Mouse (Mus musculus) brain, embryonic 14.5 days (tissue): ENCODE measurements around the gene Saa4. TPM values are rescaled to one million over a fixed set of nuclear protein-coding genes. Genes with fewer than 3 reads are reported as not detected.
A peak's percentile ranks its signal among the peaks of the same experiment; 100 is the strongest.
"Not testable (repeated sequence)": the region's sequence is repeated elsewhere in the genome, so short reads cannot be mapped to it uniquely, and the experiment has no call there.

Experiments used
- DNase-seq: peaks from one replicate; pipeline ENCODE4 v3.0.0-alpha.2; 2011; ENCODE audit warnings: low read depth
- CTCF ChIP-seq: fragments of 200-500 bp; IDR thresholded peaks from 2 replicates; pipeline ENCODE4 v1.5.1; 2012; ENCODE audit warnings: inconsistent platforms, mild to moderate bottlenecking, moderate library complexity, borderline replicate concordance; ENCODE audit not compliant: insufficient read depth, insufficient read length; ENCODE audit errors: extremely low read depth
- POLR2A ChIP-seq: fragments of 200-500 bp; IDR thresholded peaks from 2 replicates; pipeline ENCODE4 v1.6.1; 2012; ENCODE audit warnings: mild to moderate bottlenecking, inconsistent platforms, borderline replicate concordance; ENCODE audit not compliant: poor library complexity, insufficient read depth, insufficient read length, severe bottlenecking; ENCODE audit errors: extremely low read depth
- polyA plus RNA-seq: library from polyadenylated mRNA; depleted of rRNA; stranded (reverse); fragments of >200 nt; gene quantifications from 2 replicates; pipeline ENCODE4 v1.2.3, GENCODE M21; 2012; rRNA removed

Saa4 gene
- not detected in 2 replicates for polyA plus RNA-seq

DNA sequence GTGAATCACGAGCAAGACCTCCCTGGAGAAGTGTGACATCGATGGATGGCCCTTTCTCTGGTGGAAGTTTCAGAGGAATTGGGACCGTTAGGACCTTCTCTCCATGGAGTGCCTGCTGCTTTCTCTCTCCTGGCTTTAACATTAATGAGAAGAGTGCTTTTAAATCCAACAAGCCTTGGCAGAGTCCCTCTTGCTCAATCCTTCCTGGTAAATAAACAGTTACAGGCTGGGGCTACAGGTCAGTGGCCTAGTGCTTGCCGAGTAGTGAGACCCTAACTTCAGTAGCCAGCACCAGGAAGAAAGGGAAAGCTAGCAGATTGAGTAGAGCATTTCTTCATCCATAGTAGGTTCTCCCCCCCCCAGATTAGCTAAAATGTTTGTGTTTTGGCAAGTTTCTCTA, at the start of gene Saa4:
Saa4 (minus strand) TSS at position 146 of the 400 bp plus-strand sequence.
- no peak for DNase-seq
- TF ChIP-seq CTCF (no peak), POLR2A (no peak)

DNA sequence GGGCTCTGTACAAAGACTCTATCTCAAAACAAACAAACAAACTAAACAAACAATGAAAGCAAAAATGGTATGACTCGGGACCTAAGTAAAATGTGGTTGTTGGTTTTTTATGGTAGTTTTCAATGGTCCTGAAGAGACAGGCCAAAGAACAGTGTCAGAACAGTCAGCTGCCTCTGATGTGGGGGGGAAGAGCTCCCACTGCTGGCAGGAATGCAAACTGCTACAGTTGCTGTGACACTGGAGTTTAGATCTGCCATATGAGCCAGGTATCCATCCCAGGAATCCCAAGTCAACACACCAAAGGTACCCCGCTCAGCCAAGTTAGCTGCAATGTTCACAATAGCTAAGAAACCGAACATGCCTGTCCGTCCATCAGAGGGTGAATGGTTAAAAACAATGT, 38.3 kb upstream of the Saa4 start:
- DNase-seq, result peak; percentile 71
- TF ChIP-seq POLR2A (no peak), CTCF (peak; percentile 95)

DNA sequence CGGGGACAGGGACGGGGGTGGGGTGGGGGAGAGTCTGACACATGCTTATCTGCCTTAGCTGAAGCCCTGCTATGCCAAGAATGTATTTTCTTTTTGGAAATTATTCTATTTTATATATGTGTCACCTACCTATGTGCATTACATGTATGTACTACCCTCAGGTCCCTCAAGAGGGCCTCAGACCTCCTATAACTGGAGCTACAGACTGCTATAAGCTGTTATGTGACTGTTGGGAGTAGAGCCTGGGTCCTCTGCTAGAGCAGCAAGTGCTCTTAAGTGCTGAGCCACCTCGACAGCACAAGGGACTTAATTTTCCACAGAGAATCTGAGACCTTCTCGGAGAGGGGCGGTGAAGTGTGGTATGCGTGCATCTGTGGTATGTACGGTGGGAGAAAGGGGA, 36.0 kb upstream of the Saa4 start:
- TF ChIP-seq CTCF, result no peak
- no peak for TF ChIP-seq POLR2A
- no peak for DNase-seq

DNA sequence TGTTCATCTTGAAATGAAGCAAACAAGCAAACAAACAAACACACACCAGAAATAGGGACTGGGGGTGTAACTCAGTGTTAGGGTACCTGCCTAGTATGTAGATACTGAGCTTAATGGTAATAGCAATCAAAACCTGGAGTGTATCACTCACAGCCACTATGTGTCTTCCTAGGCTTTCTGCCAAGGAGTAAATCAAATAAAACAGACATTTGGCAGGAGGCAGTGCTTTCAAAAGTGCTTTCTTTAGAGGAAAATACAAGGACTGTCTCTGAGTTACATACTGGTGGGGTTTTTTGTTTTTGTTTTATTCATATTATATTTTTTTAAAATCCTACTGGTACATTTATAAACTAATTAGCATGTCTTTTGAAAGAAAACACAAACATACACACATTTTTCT, 35.0 kb upstream of the Saa4 start:
- no peak for DNase-seq
- TF ChIP-seq CTCF (no peak), POLR2A (no peak)

DNA sequence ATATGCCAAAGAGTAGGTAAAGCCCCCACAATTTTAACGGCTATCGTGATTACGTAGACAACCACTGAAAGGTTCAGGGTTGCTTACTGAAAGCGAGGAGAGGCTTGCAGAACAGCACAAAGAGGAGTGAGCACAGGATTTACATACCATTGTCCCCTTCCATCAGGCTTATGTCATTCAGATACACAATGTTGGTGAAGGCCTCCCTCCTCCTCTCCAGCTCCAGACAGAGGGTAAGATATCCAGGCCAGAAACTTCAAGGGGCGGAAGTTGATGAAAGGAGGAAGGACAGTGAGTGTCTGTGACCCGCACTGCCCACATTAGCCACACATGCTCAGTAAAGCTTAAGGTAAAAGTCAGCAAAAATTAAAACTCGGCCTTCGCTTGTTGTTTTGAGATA, 32.3 kb upstream of the Saa4 start:
- no peak for DNase-seq
- no peak for TF ChIP-seq CTCF
- TF ChIP-seq POLR2A, result no peak

DNA sequence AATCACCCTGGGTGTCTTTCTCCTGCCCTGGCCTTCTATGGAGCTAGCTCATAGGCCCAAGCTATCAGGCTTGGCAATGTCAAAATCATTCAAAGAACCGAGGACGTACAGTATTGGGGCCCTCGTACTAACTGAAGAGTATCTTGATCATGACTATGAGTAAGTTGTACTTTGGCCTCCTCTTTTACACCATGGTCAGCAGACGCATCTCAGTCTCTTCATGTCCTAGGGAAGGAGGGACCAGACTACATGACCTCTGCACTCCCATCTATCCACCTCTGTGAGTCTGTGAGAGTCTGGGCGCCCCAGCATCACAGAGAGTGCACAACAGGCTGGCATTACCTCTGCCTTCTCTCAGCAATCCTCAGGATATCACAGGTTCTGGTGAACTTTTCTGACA, 30.2 kb upstream of the Saa4 start:
- DNase-seq, result no peak
- TF ChIP-seq POLR2A, result no peak
- no peak for TF ChIP-seq CTCF

DNA sequence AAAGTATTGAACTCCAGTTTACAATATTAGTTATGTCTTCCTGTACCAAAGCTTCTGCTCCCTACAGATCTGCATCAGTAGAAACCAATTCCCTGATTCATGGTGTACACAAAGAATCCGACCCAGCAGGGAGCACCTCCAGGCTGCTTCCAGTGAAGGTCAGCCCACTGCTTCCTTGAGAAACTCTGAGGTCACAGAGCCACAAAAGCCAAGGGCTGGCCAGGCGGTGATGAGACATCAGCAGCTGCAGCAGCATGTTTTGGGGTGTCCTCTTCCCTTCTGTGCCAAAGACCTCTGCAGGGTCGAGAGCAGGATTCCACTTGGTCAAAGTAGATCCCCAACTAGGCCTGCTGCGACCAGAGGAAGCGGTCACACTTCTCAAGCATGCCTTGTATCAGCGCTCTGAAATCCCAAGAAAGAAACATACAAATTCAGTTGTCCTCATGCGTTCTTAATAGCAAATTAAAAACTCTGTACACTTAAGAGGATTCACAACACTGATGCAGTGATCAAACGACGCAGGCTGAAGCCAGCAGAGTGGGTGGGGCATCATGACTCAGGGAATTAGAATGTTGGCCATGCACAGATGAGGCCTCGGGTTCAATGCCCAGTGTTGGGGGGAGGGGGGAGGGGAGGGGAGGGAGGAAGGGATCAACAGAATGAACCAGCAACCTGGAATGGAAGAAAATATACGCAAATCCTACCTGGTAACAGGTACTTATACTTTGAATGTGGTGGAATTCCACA, 28.8 kb upstream of the Saa4 start:
- TF ChIP-seq CTCF (no peak), POLR2A (no peak)
- DNase-seq, result no peak

DNA sequence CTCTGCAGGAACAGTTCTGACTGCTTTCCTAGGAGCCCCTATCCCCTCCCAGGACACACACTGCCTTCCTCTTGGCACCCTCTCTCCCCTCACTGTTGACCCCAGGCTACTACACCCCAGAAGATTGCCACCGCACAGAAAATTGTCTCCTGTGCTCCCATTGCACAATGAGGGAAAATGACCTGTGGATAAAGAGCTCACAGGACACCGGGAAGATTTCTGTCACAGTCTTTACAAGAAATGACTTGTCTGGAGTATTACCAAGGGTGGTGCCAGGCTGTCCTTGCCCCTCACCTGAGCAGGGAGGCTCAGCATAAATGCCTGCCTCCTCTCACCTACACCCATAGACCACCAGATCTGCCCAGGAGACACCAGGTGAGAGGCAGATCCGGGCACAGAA, 19.1 kb upstream of the Saa4 start, which contains the start of gene Saa2:
Saa2 (plus strand) TSS at position 301 of the 400 bp plus-strand sequence.
- TF ChIP-seq CTCF (no peak), POLR2A (no peak)
- DNase-seq, result no peak

DNA sequence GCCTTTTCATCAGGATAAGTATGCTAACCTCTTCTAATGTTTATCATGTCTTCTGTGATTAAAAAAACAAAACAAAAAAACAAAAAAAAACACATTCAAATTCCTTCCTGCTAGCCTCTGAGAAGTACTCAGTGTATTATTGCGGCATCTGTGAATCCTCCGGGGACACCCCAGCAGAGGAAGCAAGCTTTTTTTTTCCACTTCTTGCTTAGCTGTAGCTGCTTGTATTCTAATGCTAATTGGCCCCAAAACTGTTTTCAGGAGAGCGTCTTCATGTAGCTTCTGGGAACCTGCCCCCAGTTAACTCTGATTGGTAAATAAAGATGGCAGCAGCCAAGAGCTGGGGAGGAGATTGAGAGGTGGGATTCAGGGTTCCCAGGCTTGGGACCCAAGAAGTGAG, 16.1 kb upstream of the Saa4 start:
- DNase-seq, result peak; percentile 10
- no peak for TF ChIP-seq CTCF
- TF ChIP-seq POLR2A, result no peak

DNA sequence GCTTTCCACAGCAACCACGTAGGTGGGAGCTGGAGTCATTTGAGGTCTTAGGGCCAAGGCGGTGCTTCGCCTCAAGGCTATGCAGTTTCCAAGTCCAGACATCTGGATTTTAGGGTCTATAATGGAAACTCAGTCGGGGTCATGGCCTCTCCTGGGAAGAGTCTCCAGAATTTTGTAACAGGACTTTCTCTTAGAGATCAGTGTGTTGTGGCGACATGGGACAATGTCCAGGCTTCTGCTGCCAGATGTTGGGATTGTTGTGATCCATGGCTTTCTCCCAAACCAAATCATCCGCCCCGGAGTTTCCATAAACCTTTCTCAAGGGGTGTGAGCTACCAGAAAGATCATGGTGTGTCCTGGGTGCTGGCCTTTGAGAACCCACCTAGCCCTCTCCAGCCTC, 14.0 kb upstream of the Saa4 start:
- no peak for DNase-seq
- TF ChIP-seq POLR2A (no peak), CTCF (no peak)

DNA sequence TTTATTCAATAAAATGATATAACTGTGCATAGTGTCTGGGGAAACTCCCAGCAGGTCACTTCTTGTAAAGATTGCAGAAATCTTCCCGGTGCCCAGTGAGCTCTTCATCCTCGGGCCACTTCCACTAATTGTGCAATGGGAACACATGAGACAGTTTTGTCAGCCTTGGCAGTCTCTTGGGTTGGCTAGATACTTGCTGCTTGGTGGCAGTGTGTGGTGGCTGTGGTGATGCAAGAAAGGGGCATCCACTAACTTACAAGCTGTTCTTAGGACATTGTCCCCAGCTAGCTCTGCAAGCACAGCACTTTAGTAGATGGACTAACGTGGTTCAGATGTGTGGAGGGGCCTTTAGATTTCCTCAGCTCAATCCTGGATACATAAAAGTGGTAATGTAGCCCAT, 13.4 kb upstream of the Saa4 start:
- no peak for DNase-seq

DNA sequence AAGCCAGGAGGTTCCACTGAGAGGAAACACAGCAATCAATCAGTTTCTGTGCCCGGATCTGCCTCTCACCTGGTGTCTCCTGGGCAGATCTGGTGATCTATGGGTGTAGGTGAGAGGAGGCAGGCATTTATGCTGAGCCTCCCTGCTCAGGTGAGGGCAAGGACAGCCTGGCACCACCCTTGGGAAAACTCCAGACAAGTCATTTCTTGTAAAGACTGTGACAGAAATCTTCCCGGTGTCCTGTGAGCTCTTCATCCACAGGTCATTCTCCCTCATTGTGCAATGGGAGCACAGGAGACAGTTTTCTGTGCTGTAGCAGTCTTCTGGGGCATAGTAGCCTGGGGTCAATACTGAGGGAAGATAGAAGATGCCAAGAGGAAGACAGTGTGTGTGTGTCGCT, 10.5 kb upstream of the Saa4 start, which contains the start of gene Saa1:
Saa1 (minus strand) TSS at position 101 of the 400 bp plus-strand sequence.
- DNase-seq, result not testable (repeated sequence)

More for the DNA sequence above, 13.4 kb upstream of the Saa4 start:
- TF ChIP-seq POLR2A, result no peak
- TF ChIP-seq CTCF, result no peak

DNA sequence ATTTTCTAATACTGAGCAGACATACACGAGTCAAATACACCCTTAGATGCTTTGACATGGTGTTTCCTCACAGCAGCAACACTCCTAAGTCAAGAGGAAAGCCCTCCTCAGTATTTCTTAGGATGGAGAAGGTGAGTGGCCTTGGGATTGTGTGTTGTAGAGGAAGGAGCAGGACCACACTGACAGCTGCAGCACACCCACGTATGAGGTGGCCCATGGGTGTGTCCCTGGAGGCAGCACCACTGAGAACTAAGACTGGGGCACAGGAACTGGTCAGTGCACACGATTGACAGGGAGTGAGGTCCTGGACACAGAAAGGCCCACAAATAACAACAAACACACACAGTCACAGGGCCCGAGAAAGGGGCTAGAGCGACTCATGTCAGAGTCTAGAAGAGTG, 7.6 kb upstream of the Saa4 start:
- DNase-seq, result not testable (repeated sequence)
